Mouse (Mus musculus): ENCODE measurements around the gene Bcas1.
"Not testable (repeated sequence)": the region's sequence is repeated elsewhere in the genome, so short reads cannot be mapped to it uniquely, and the experiment has no call there.

The Bcas1 gene

GRCm38 (mm10) chr2:170427704-170428103 lies at the start of gene Bcas1:
TSS of gene Bcas1 (minus strand) at chr2:170427845.
- peak; percentile 32 for DNase-seq

DNA sequence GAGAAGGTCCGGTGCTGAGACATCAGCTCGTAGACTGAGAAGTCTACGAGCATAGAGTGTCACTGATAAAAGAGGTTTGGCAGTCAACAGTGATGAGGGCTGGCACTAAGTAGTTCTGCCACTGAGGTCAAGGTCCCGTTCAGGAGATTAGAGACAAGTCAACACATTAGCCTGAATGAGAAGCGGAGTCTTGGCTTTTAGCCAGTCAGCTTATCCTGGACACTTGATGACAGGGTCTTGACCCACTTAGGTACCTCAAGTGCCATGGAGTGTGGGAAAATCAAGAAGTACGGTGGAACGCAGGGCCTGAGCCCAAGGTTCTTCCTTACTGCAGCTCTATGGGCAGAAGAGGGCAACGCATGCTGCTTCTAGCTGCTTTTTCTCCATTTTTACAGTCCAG lies 49.0 kb upstream of the Bcas1 start:
- no peak for DNase-seq

GRCm38 (mm10) chr2:170476215-170476614 lies 48.6 kb upstream of the Bcas1 start:
- no peak for DNase-seq

GRCm38 (mm10) chr2:170475164-170475563 lies 47.5 kb upstream of the Bcas1 start:
- DNase-seq: no peak

DNA sequence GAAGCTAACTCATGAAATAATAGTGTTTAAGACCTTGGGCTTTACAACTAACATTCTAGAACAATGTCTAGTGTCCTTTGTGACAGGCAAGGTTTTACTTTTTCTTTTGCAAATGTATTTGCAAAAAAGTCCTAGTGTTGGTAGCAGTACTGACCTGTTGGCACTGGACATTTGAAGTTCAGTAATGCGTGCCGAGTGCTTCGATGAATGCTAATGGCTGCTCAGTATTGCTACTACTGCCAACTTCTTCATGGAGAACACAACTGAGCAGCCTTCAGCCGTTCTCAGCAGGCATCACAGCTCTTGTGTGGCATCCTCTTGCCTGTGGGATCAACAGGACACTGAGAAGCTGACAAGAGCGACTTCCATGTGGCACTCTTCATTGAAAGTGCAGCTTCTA lies 46.5 kb upstream of the Bcas1 start:
- no peak for DNase-seq

DNA sequence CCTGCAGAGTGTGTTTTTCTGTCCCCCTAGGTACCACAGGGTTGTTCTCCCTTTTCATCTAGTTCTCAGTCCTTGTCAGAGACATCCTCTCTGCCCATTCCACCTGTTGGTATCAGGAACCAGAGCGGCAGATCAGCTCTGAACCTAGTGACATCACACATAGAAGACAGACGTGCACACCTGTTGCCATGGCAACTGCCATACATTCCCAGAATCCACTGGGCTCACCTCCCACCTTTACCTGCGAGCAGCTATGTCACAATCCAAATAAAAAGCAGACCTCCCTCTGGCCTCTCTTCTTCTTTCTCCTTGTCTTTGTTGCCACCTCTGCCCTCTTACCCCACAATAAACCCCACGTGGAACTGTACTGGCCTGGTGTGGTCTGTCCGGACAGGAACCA lies 42.9 kb upstream of the Bcas1 start:
- no peak for DNase-seq

GRCm38 (mm10) chr2:170469616-170470308 lies 42.1 kb upstream of the Bcas1 start:
- DNase-seq: peak; percentile 13

GRCm38 (mm10) chr2:170468009-170468408 lies 40.4 kb upstream of the Bcas1 start:
- no peak for DNase-seq

DNA sequence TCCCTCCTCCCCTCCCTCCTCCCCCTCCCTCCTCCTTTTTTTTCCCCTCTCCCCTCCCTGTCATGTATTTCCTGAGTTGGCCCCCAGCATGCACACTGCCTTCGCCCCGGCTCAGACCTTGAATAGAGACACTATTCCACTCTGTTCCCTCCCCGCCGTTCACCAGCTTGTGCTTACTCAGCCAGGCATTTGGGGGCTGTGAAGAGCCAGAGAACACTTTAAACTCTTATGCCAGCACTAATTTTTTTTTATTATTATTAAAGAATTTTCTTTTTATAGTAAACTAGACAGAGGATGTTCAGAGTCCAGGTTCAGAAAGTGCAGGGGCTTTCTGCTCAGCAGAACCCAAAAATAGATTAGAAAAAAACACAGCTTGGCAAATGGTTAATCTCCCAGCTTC lies 37.2 kb upstream of the Bcas1 start:
- DNase-seq: no peak

DNA sequence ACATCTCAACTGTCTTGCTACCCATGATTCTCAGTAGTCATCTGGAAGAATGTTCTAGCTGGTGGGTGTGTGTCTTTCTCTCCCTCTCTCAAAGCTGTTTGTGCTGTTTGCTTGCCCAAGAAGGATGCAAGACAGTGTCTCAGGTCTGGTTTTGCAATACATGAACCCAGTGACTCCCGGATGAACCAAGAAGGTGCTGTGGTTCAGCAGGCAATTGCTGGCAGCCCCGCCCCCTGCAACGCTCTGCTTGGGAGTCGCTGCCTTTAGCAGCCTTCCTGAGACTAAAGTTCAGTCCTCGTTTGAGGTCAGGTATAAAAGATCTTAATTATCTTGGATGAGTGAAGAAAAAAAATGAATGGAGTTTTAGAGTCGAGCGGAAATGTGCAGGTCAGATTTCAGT lies 34.0 kb upstream of the Bcas1 start:
- DNase-seq: no peak

DNA sequence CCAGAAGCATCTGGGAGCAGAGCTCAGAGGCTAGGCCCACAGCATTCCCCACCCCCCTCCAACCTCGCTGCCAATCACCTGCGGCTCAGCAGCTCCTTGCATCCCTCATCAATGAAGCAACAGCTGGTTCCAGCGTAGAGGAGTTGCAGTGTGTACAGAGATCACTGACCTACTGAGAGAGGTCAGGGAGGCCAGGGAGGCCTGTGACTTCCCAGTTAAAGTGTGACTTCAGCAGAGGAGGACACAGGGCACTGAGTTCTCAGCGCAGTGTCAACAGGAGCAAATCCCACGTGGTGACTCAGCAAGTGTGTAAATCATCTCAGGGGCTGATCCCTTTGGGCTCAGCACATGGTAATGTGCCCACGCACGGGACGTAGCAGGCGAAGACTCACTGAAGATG lies 32.2 kb upstream of the Bcas1 start:
- DNase-seq: peak; percentile 45

GRCm38 (mm10) chr2:170459183-170459582 lies 31.5 kb upstream of the Bcas1 start:
- no peak for DNase-seq

GRCm38 (mm10) chr2:170453809-170454208 lies 26.2 kb upstream of the Bcas1 start:
- DNase-seq: not testable (repeated sequence)

GRCm38 (mm10) chr2:170450933-170451332 lies 23.3 kb upstream of the Bcas1 start:
- peak; percentile 73 for DNase-seq

DNA sequence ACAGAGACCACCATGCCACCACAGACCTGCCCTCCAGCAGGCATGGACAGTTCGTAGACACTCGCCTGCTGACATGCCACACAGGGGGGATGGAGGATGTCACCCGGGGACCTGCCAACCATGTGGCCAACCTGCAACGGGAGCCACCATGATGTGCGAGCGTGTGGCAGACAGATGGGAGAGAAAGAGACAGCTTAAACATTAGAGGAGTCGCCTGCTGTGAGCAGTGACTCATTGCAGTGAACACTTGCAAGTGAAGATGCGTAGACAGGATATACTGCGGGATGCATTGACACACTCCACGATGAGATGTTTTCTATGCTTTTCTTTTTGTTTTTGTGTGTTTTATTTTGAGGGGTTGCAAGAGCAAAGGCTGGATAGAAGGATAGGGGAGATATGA lies 20.0 kb upstream of the Bcas1 start:
- no peak for DNase-seq

DNA sequence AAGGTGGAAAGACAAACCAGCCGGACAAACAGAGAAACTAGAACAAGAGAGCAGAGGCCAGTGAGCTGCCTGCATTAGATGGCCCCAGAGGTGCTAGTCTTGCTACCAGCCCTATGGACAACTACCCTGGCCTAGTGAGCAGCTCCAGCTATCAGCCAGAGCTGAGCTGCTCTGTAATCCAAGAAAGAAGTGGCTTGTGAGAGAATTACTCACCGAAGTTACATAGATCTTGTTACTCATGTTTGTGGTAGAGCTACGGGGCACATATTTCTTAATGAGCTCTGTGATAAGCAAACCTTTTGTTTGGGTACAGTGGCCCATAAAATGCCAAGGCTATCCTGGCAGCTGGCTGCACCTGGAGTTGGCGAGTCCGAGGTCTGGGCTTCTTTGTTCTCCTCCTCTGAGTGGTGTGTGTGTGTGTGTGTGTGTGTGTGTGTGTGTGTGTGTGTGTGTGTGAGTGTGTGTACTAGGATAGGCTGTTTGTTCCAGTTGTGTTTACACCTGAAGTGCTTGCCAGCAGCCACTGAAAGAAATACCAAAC lies 19.3 kb upstream of the Bcas1 start:
- DNase-seq: no peak

- DNase-seq: no peak
Measured at GRCm38 (mm10) chr2:170445861-170446260, 18.2 kb upstream of the Bcas1 start.

DNA sequence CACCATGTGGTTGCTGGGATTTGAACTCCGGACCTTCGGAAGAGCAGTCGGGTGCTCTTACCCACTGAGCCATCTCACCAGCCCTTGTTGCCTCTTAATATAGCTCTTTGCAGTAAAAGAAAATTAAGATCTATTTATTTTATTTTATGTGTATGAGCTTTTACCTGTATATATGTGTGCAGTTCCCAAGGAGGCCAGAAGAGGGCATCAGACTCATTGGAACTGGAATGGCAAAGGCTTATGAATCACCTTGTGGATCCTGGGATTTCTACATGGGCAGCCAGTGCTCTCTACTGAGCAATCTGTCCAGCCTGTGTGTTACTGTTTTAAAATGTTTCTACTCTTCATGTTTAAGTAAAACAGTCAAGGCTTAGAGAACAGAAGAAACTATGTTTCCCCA lies 14.9 kb upstream of the Bcas1 start:
- peak; percentile 15 for DNase-seq

- DNase-seq: no peak
Measured at GRCm38 (mm10) chr2:170438782-170439181, 11.1 kb upstream of the Bcas1 start.

- no peak for DNase-seq
Measured at GRCm38 (mm10) chr2:170436204-170436603, 8.6 kb upstream of the Bcas1 start.

- DNase-seq: no peak
Measured at GRCm38 (mm10) chr2:170432152-170432551, 4.5 kb upstream of the Bcas1 start.

DNA sequence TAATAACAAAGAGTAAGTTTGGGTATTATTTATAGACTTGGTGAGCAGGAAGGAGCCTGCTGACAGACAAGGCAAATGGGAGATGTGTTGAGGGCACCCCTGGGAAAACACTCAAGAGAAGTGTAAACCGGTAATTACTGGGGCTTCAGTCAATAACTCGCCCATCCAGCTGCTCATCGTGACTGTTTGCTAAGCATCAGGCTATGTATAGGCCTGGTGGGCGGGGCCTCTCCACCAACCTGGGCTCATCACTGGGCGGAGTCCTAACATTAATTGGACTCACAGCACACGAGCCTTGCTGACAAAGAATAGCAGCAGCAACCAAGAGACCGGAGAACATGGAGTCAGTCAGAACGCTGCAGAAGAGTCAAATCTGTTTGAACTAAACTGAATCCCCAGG lies 1.3 kb upstream of the Bcas1 start:
- DNase-seq: no peak

- no peak for DNase-seq
Measured at GRCm38 (mm10) chr2:170424131-170424530, 3.5 kb downstream of the Bcas1 start.

DNA sequence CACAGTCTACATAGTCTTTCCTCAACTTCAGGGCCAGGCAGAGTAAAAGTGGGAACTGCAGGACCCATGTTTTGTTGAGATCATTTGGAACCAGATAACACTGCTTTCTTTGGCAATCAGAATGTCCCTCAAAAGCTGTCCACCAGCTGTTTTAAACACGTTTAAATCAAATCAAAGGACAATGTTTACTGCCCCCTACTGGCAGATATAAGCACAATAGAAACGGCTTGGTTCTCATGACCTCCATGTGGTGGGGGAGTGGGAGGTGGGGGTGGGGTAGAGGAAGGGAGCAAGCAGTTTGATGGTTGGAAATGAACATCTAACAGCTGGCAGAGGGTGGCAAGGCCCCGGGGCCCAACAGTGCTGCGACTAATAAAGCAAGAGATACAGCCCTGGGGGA lies 5.7 kb downstream of the Bcas1 start:
- DNase-seq: no peak

DNA sequence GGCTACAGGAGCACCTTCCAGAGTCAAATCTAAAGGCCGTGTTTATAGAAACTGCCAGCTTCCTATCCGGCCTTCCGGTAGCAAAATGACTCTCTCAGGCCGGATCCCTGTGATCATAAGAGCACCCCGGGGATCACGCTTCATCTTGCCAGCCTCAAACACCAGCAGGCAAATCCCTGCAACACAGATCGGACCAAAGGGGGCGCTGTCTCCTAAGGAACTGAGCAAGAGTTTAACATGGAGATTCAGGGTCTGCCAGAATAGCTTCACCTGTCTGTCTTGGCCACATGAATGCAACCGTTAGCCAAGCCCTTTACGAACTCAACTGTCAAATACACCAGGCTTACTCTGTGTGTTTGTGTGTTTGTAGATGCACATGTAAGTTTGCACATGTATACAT lies 8.9 kb downstream of the Bcas1 start:
- DNase-seq: peak; percentile 32

Measured in liver (tissue).